Mouse (Mus musculus) spleen, adult 2 months (tissue): ENCODE measurements around the gene Cntrl. TPM values are rescaled to one million over a fixed set of nuclear protein-coding genes. Genes with fewer than 3 reads are reported as not detected.

ENCODE experiments used
- DNase-seq, 2 experiments: peaks; one replicate each; pipeline versions ENCODE4 v3.0.0 to v3.0.0-alpha.2; 2012 to 2021; ENCODE audit warnings: low spot score in 2 of 2, low read depth in 1 of 2
- H3K27ac ChIP-seq: fragments of 200-500 bp; 2 replicates; pipeline ENCODE4 v1.5.1; 2012; ENCODE audit warnings: low read length, inconsistent platforms; ENCODE audit not compliant: insufficient read depth
- H3K27me3 ChIP-seq: fragments of 200-500 bp; 2 replicates; pipeline ENCODE4 v1.6.1; 2012; ENCODE audit warnings: mild to moderate bottlenecking, moderate library complexity, low read length, inconsistent platforms; ENCODE audit not compliant: control insufficient read depth, insufficient read depth
- H3K36me3 ChIP-seq: fragments of 200-500 bp; 2 replicates; pipeline ENCODE4 v1.6.1; 2012; ENCODE audit warnings: mild to moderate bottlenecking, low read length, inconsistent platforms; ENCODE audit not compliant: control insufficient read depth, insufficient read depth
- H3K4me1 ChIP-seq: fragments of 200-500 bp; 2 replicates; pipeline ENCODE4 v1.6.1; 2011; ENCODE audit warnings: inconsistent platforms; ENCODE audit not compliant: control insufficient read depth, insufficient read depth, insufficient read length
- H3K4me3 ChIP-seq: fragments of 200-500 bp; 2 replicates; pipeline ENCODE4 v1.5.1; 2011; ENCODE audit warnings: mild to moderate bottlenecking, inconsistent platforms; ENCODE audit not compliant: insufficient read depth, insufficient read length; ENCODE audit errors: extremely low read depth
- CTCF ChIP-seq: fragments of 200-500 bp; IDR thresholded peaks from 2 replicates; pipeline ENCODE4 v1.5.1; 2011; ENCODE audit warnings: mild to moderate bottlenecking, inconsistent platforms; ENCODE audit not compliant: insufficient read depth, insufficient read length, insufficient replicate concordance; ENCODE audit errors: extremely low read depth
- POLR2A ChIP-seq: fragments of 200-500 bp; IDR thresholded peaks from 2 replicates; pipeline ENCODE4 v1.6.1; 2011; ENCODE audit warnings: low read depth, low read length, inconsistent platforms
- WGBS: fragments of 180-500 bp; shearing (Covaris S2); methylation state at CpG from one replicate; pipeline ENCODE4 v1.1.7; 2018; 5-methylcytosine and 5-hydroxymethylcytosine counted together
- polyA plus RNA-seq: library from polyadenylated mRNA; depleted of rRNA; stranded (reverse); fragments of >200 nt; gene quantifications from 2 replicates; pipeline ENCODE4 v1.2.3, GENCODE M21; 2012

Gene Cntrl
- polyA plus RNA-seq, 1 experiment, result 21.6 TPM

GRCm38 (mm10) chr2:35213345-35213910 lies 104.1 kb downstream of the Cntrl start:
- peaks cover 6% of the 10 kb centered on the region; the same call in 1 of the 2 replicates for H3K4me1 ChIP-seq
- no peak for DNase-seq
- no peaks in the 10 kb centered on the region for H3K36me3 ChIP-seq
- H3K27me3 ChIP-seq, result no peaks in the 10 kb centered on the region
- no peak overlapping the region for H3K4me3 ChIP-seq
- 78% methylated on average over 12 of the region's 12 CpGs for WGBS
- TF ChIP-seq POLR2A (no peak), CTCF (no peak)
- H3K27ac ChIP-seq, result no peak overlapping the region

GRCm38 (mm10) chr2:35214881-35215358 lies 105.6 kb downstream of the Cntrl start:
- Histone ChIP-seq H3K27me3 (no peaks in the 10 kb centered on the region), H3K4me1 (no peaks in the 10 kb centered on the region), H3K4me3 (no peak overlapping the region), H3K36me3 (no peaks in the 10 kb centered on the region), H3K27ac (no peak overlapping the region)
- TF ChIP-seq CTCF (peak; percentile 94), POLR2A (no peak)
- DNase-seq, result peak; percentile 32 to 71
- 23% methylated on average over 12 of the region's 12 CpGs for WGBS

- Histone ChIP-seq H3K4me3 (no peak overlapping the region), H3K36me3 (no peaks in the 10 kb centered on the region), H3K4me1 (no peaks in the 10 kb centered on the region), H3K27me3 (no peaks in the 10 kb centered on the region), H3K27ac (no peak overlapping the region)
- no peak for TF ChIP-seq CTCF
- no peak for TF ChIP-seq POLR2A
- no peak for DNase-seq
- WGBS, result 86% methylated on average over 14 of the region's 14 CpGs
Measured at GRCm38 (mm10) chr2:35215363-35215762, 106.1 kb downstream of the Cntrl start.

- 81% methylated on average over 2 of the region's 2 CpGs for WGBS
- Histone ChIP-seq H3K36me3 (no peaks in the 10 kb centered on the region), H3K4me3 (no peak overlapping the region), H3K27ac (no peak overlapping the region), H3K27me3 (no peaks in the 10 kb centered on the region), H3K4me1 (no peaks in the 10 kb centered on the region)
- DNase-seq, result no peak
- no peak for TF ChIP-seq CTCF
- TF ChIP-seq POLR2A, result no peak
Measured at GRCm38 (mm10) chr2:35216701-35217100, 107.4 kb downstream of the Cntrl start.

- H3K27me3 ChIP-seq, result no peaks in the 10 kb centered on the region
- H3K4me1 ChIP-seq, result no peaks in the 10 kb centered on the region
Measured at GRCm38 (mm10) chr2:35218736-35219135, 109.4 kb downstream of the Cntrl start.

GRCm38 (mm10) chr2:35222822-35223391 lies 113.6 kb downstream of the Cntrl start:
- no peak for DNase-seq
- TF ChIP-seq POLR2A (no peak), CTCF (no peak)
- H3K4me3 ChIP-seq, result no peak overlapping the region
- H3K4me1 ChIP-seq, result no peaks in the 10 kb centered on the region
- no peaks in the 10 kb centered on the region for H3K27me3 ChIP-seq
- H3K27ac ChIP-seq, result no peak overlapping the region
- H3K36me3 ChIP-seq, result no peaks in the 10 kb centered on the region
- WGBS, result 49% methylated on average over 6 of the region's 6 CpGs

More at GRCm38 (mm10) chr2:35218736-35219135, 109.4 kb downstream of the Cntrl start:
- no peak overlapping the region for H3K4me3 ChIP-seq
- 86% methylated on average over 3 of the region's 3 CpGs for WGBS
- no peak for TF ChIP-seq CTCF
- no peak for TF ChIP-seq POLR2A
- H3K27ac ChIP-seq, result no peak overlapping the region
- H3K36me3 ChIP-seq, result no peaks in the 10 kb centered on the region
- no peak for DNase-seq

- no peak overlapping the region for H3K4me3 ChIP-seq
- TF ChIP-seq CTCF, result no peak
- no peak for DNase-seq
- no peak overlapping the region for H3K27ac ChIP-seq
- 95% methylated on average over 15 of the region's 15 CpGs for WGBS
- no peaks in the 10 kb centered on the region for H3K36me3 ChIP-seq
- H3K4me1 ChIP-seq, result no peaks in the 10 kb centered on the region
- H3K27me3 ChIP-seq, result no peaks in the 10 kb centered on the region
Measured at GRCm38 (mm10) chr2:35224285-35224684, 115.0 kb downstream of the Cntrl start.
